Comparison of ENCODE assay signal across 8 mouse cellular contexts in the genomic region with DNA sequence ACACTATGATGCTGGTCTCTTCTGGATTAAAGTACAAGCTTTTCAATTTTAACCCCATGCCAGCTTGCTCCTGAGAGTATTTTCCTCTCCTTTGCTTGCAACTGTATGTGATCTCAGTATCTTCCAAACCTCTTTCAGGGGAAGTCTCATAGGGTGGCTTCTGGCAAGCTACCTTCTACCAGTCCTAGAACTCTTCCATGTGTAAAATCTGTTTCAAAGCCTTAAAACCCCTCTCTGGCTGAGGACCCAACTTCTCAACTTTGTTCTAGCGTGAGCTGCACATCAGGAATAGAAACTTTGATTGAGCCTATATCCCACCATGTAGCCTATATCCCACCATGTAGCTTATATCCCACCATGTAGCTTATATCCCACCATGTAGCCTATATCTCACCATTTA. TPM values are rescaled to one million over a fixed set of nuclear protein-coding genes. Genes with fewer than 3 reads are reported as not detected.
DNase-seq lines count a peak whose midpoint lies in the region; ATAC-seq and TF ChIP-seq lines count a peak whose summit lies in the region.

No protein-coding gene starts in this region.

- TF ChIP-seq EP300 in MEL (IDR thresholded peaks at IDR 0.05; ENCODE audit: low read depth in 1 of 2, low read length in 2 of 2) = peak in 1 of 2 experiments; percentile 5; a peak in 1 of 4 replicates

- peak overlapping the region; percentile 61; the same call in 1 of the 2 replicates for H3K27ac ChIP-seq in heart, embryonic 13.5 days (replicated peaks)
- peak overlapping the region; percentile 96 for H3K27ac ChIP-seq in MEL (ENCODE audit: control insufficient read depth, low read depth, low read length)
- H3K27ac ChIP-seq in hindbrain, embryonic 12.5 days = no peak overlapping the region
- no peak overlapping the region for H3K27ac ChIP-seq in midbrain, embryonic 11.5 days (ENCODE audit: low read depth, low read length)

- TF ChIP-seq CTCF in MEL (IDR thresholded peaks at IDR 0.05 in 2 of 3, conservative IDR thresholded peaks at IDR 0.05 in 1 of 3; ENCODE audit: control insufficient read depth in 1 of 3, insufficient read depth in 1 of 3, low read depth in 2 of 3, low read length in 3 of 3, poor library complexity in 1 of 3, severe bottlenecking in 1 of 3) = no peak

- DNase-seq in heart, postnatal 4 days = no peak
- DNase-seq in MEL (ENCODE audit: low read depth, low spot score) = peak; percentile 66
- no peak for DNase-seq in midbrain, embryonic 11.5 days (ENCODE audit: low spot score, missing footprints)
- DNase-seq in adrenal gland, postnatal 36 days = no peak
- no peak for DNase-seq in urinary bladder, postnatal 4 days (ENCODE audit: low spot score in 2 of 2)

- H3K9me3 ChIP-seq in heart, embryonic 13.5 days = no peaks in the 10 kb centered on the region
- no peaks in the 10 kb centered on the region for H3K9me3 ChIP-seq in MEL (replicated peaks; ENCODE audit: insufficient read depth, low read length)
- H3K9me3 ChIP-seq in hindbrain, embryonic 12.5 days (replicated peaks) = no peaks in the 10 kb centered on the region
- no peaks in the 10 kb centered on the region for H3K9me3 ChIP-seq in midbrain, embryonic 11.5 days (ENCODE audit: control insufficient read depth, low read length)

- H3K27me3 ChIP-seq in heart, embryonic 13.5 days (replicated peaks) = 0 out of 2 replicates have a peak, but pooled peaks cover 8% of the 10 kb centered on the region
- no peaks in the 10 kb centered on the region for H3K27me3 ChIP-seq in MEL (ENCODE audit: control insufficient read depth in 1 of 2, insufficient read depth in 2 of 2, low read length in 2 of 2)
- peaks cover 8% of the 10 kb centered on the region; the same call in 1 of the 2 replicates for H3K27me3 ChIP-seq in hindbrain, embryonic 12.5 days
- H3K27me3 ChIP-seq in midbrain, embryonic 11.5 days (ENCODE audit: control insufficient read depth, insufficient read depth, low read length) = peaks cover 2% of the 10 kb centered on the region; the same call in 1 of the 2 replicates

- H3K4me2 ChIP-seq in heart, embryonic 13.5 days = peak overlapping the region; percentile 81
- H3K4me2 ChIP-seq in hindbrain, embryonic 12.5 days (replicated peaks) = peak overlapping the region; percentile 96
- H3K4me2 ChIP-seq in midbrain, embryonic 11.5 days = peak overlapping the region; percentile 86

- H3K79me2 ChIP-seq in MEL (ENCODE audit: control insufficient read depth, insufficient read depth, low read length, poor library complexity) = peaks cover 38% of the 10 kb centered on the region

- TF ChIP-seq POLR2A in MEL (IDR thresholded peaks at IDR 0.05; ENCODE audit: control insufficient read depth in 1 of 2, insufficient read depth in 1 of 2, low read depth in 1 of 2, low read length in 2 of 2, poor library complexity in 1 of 2) = no peak

- no peak for TF ChIP-seq RAD21 in MEL (IDR thresholded peaks at IDR 0.05; ENCODE audit: low read depth, low read length)

- H3K9ac ChIP-seq in heart, embryonic 13.5 days = peak overlapping the region; percentile 80; the same call in 1 of the 2 replicates
- peak overlapping the region; percentile 74 for H3K9ac ChIP-seq in MEL (ENCODE audit: control insufficient read depth, low read depth, low read length, poor library complexity, severe bottlenecking)
- no peak overlapping the region for H3K9ac ChIP-seq in hindbrain, embryonic 12.5 days
- peak overlapping the region; percentile 59 for H3K9ac ChIP-seq in midbrain, embryonic 11.5 days (ENCODE audit: low read length)

- H3K4me3 ChIP-seq in heart, embryonic 13.5 days = peak overlapping the region; percentile 55
- H3K4me3 ChIP-seq in MEL (ENCODE audit: control insufficient read depth in 1 of 2, insufficient read depth in 1 of 2, low read depth in 2 of 2, low read length in 2 of 2) = peak overlapping the region; percentile 86 to 89
- H3K4me3 ChIP-seq in hindbrain, embryonic 12.5 days = no peak overlapping the region; the same call in 1 of the 2 replicates
- H3K4me3 ChIP-seq in midbrain, embryonic 11.5 days (ENCODE audit: low read depth, low read length) = peak overlapping the region; percentile 49; the same call in 1 of the 2 replicates

- 69% methylated on average over 1 of the region's 1 CpGs for WGBS in heart, embryonic 13.5 days
- WGBS in hindbrain, embryonic 12.5 days = 76% methylated on average over 1 of the region's 1 CpGs
- 80% methylated on average over 1 of the region's 1 CpGs for WGBS in midbrain, embryonic 11.5 days

- H3K36me3 ChIP-seq in heart, embryonic 13.5 days = no peaks in the 10 kb centered on the region
- peaks cover 8 to 40% of the 10 kb centered on the region in 2 experiments for H3K36me3 ChIP-seq in MEL (ENCODE audit: control insufficient read depth in 1 of 2, insufficient read depth in 2 of 2, low read length in 2 of 2)
- no peaks in the 10 kb centered on the region for H3K36me3 ChIP-seq in hindbrain, embryonic 12.5 days
- H3K36me3 ChIP-seq in midbrain, embryonic 11.5 days (ENCODE audit: control insufficient read depth, insufficient read depth, low read length) = no peaks in the 10 kb centered on the region

- no peak for ATAC-seq in heart, embryonic 13.5 days (ENCODE audit: extremely low read depth, insufficient number of reproducible peaks, low FRiP score, low TSS enrichment)
- no peak for ATAC-seq in hindbrain, embryonic 12.5 days (ENCODE audit: low FRiP score)
- ATAC-seq in midbrain, embryonic 11.5 days (ENCODE audit: low FRiP score) = no peak
- no peak for ATAC-seq in cerebellum, adult (ENCODE audit: insufficient number of reproducible peaks, low FRiP score, low TSS enrichment)

- H3K4me1 ChIP-seq in heart, embryonic 13.5 days = peaks cover 15% of the 10 kb centered on the region
- H3K4me1 ChIP-seq in MEL (ENCODE audit: control insufficient read depth in 1 of 2, insufficient read depth in 2 of 2, low read length in 2 of 2) = peaks cover 25% of the 10 kb centered on the region in 2 experiments
- peaks cover 13% of the 10 kb centered on the region for H3K4me1 ChIP-seq in hindbrain, embryonic 12.5 days
- peaks cover 4% of the 10 kb centered on the region; the same call in 1 of the 2 replicates for H3K4me1 ChIP-seq in midbrain, embryonic 11.5 days (ENCODE audit: control insufficient read depth, insufficient read depth, low read length)

TF ChIP-seq in MEL, 35 proteins besides CTCF, POLR2A, EP300 and RAD21:
- TF ChIP-seq TBP (IDR thresholded peaks at IDR 0.05; ENCODE audit: low read depth, low read length) (0 out of 2 replicates have a peak, but pooled peaks have one; percentile 26), GABPA (IDR thresholded peaks at IDR 0.05; ENCODE audit: low read depth, low read length) (no peak)

RNA-seq across cellular contexts. Expression of a gene that starts 1.1 kb away (rescaled TPM):
- 3.8 and 4.1 TPM in 2 replicates for polyA plus RNA-seq in heart, embryonic 13.5 days (2015; fragmentation: Nextera tagmentation; extraction: Ambion mirVana)
- total RNA-seq in heart, postnatal 4 days (2021) = 1 to 10 TPM; 3.2 to 4.0 TPM
- 22.7 and 35.5 TPM in 2 replicates for total RNA-seq in MEL (2012; rRNA removed)
- polyA plus RNA-seq in MEL (2012; ENCODE audit: insufficient read depth in 1 of 2, insufficient read length in 2 of 2, low read depth in 1 of 2, low replicate concordance in 2 of 2, missing spikeins in 1 of 2) = 10 to 100 TPM; 48.9 to 97.5 TPM
- 5.4 and 7.2 TPM in 2 replicates for polyA plus RNA-seq in hindbrain, embryonic 12.5 days (2016; fragmentation: Nextera tagmentation; extraction: Ambion mirVana)
- 8.6 and 10.0 TPM in 2 replicates for polyA plus RNA-seq in midbrain, embryonic 11.5 days (2014; fragmentation: Nextera tagmentation; extraction: Ambion mirVana)
- 1 to 10 TPM; 1.1 to 2.3 TPM for total RNA-seq in adrenal gland, postnatal 36 days (2021)

Comparison
In these comparisons a context has a peak if more than half of its experiments do, and no peak if none do; other contexts are left out.
1. H3K27ac ChIP-seq: peak in heart, embryonic 13.5 days (single experiment) and MEL (single experiment); none in hindbrain, embryonic 12.5 days (single experiment) and midbrain, embryonic 11.5 days (single experiment).
2. Peak in every context shown above with its lines, with median percentiles within 50 percentile points of each other: H3K4me2 ChIP-seq.